Mouse (Mus musculus) heart, embryonic 12.5 days (tissue): ENCODE results near the gene Klf16. TPM values are rescaled to one million over a fixed set of nuclear protein-coding genes. Genes with fewer than 3 reads are reported as not detected.

ENCODE experiments used
- ATAC-seq: fragments of 200-750 bp; cut with Nextera tagmentation; 2 replicates; pipeline ENCODE4 v1.8.0; 2017; ENCODE audit warnings: moderate TSS enrichment, moderate library complexity; ENCODE audit not compliant: insufficient number of reproducible peaks, low FRiP score
- H3K27ac ChIP-seq: fragments of 300-500 bp; sonication (generic); 2 replicates; pipeline ENCODE4 v1.5.1; 2016; ENCODE audit warnings: mild to moderate bottlenecking, moderate library complexity; ENCODE audit not compliant: poor library complexity, severe bottlenecking
- H3K27me3 ChIP-seq: fragments of 300-500 bp; sonication (generic); replicated peaks from 2 replicates; pipeline ENCODE4 v1.6.1; 2016; ENCODE audit warnings: mild to moderate bottlenecking, moderate library complexity
- H3K36me3 ChIP-seq: fragments of 300-500 bp; sonication (generic); 2 replicates; pipeline ENCODE4 v1.6.1; 2016; ENCODE audit warnings: mild to moderate bottlenecking, moderate library complexity
- H3K4me1 ChIP-seq: fragments of 300-500 bp; sonication (generic); replicated peaks from 2 replicates; pipeline ENCODE4 v1.6.1; 2016; ENCODE audit warnings: mild to moderate bottlenecking
- H3K4me2 ChIP-seq: fragments of 300-500 bp; sonication (generic); 2 replicates; pipeline ENCODE4 v1.6.1; 2016; ENCODE audit warnings: mild to moderate bottlenecking, moderate library complexity
- H3K4me3 ChIP-seq: fragments of 300-500 bp; sonication (generic); 2 replicates; pipeline ENCODE4 v1.5.1; 2016; ENCODE audit warnings: mild to moderate bottlenecking
- H3K9ac ChIP-seq: fragments of 300-500 bp; sonication (generic); 2 replicates; pipeline ENCODE4 v1.6.1; 2016; ENCODE audit warnings: mild to moderate bottlenecking, moderate library complexity
- H3K9me3 ChIP-seq: fragments of 300-500 bp; sonication (generic); replicated peaks from 2 replicates; pipeline ENCODE4 v1.6.1; 2016; ENCODE audit warnings: mild to moderate bottlenecking, moderate library complexity
- WGBS: fragments of 180-500 bp; shearing (Covaris S2); methylation state at CpG from one replicate; pipeline ENCODE4 v1.1.7; 2016; 5-methylcytosine and 5-hydroxymethylcytosine counted together
- polyA plus RNA-seq: library from polyadenylated mRNA; unstranded; fragments of >200 nt; fragmentation: Nextera tagmentation; extraction: Ambion mirVana; gene quantifications from 2 replicates; pipeline ENCODE4 v1.2.1, GENCODE M21; 2016

Gene Klf16
- polyA plus RNA-seq, 1 experiment from 2014 or later: 7.9 TPM

DNA sequence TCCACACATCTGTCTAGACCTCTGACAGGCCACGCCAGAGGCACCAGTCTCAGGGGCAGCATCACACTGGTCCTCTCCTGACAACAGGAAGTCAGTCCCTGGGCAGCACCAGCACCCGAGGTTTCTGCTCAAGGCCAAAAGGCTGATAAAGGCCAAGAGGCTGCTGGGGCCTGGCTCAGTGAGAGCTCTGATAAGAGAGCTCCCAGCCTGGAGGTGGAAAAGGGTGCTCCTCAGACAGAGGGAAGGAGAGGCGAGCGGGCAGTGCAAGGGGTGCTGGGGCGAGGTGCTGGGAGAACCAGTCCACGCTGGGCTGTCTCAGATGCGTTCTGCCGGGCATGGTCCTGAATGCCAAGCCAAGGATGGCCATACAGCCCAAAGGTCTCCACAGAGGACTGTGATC is 23.5 kb downstream of the Klf16 start:
- no peaks in the 10 kb centered on the region for H3K9me3 ChIP-seq
- H3K36me3 ChIP-seq: peaks cover 24% of the 10 kb centered on the region
- H3K4me2 ChIP-seq: peak overlapping the region; percentile 39
- peak overlapping the region; percentile 50 for H3K27ac ChIP-seq
- 0 out of 2 replicates have a peak overlapping the region, but pooled peaks have one; percentile 12 for H3K9ac ChIP-seq
- peaks cover 49% of the 10 kb centered on the region for H3K4me1 ChIP-seq
- WGBS: 37% methylated on average over 8 of the region's 8 CpGs
- peak; percentile 30; the same call in 1 of the 2 replicates for ATAC-seq
- no peak overlapping the region for H3K4me3 ChIP-seq
- H3K27me3 ChIP-seq: no peaks in the 10 kb centered on the region

DNA sequence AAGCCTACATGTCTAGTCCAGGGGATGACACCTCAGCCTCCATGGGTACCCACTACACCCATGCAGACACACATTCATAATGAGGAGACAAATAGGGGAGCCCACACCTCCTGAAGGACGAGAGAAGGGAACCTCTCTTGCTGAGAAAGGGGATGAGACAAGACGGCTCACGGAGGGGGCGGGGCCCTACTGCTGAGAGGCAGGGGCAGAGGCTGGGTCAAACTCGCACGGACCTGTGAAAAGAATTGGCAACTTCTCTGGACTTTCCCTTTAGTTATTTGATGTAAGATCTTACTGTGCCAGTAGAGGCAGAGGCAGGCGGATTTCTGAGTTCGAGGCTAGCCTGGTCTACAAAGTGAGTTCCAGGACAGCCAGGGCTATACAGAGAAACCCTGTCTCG is 24.8 kb downstream of the Klf16 start:
- Histone ChIP-seq H3K36me3 (peaks cover 36% of the 10 kb centered on the region), H3K4me2 (no peak overlapping the region), H3K27me3 (no peaks in the 10 kb centered on the region), H3K27ac (no peak overlapping the region), H3K9ac (no peak overlapping the region), H3K9me3 (no peaks in the 10 kb centered on the region), H3K4me3 (no peak overlapping the region), H3K4me1 (peaks cover 41% of the 10 kb centered on the region)
- 67% methylated on average over 9 of the region's 9 CpGs for whole genome bisulfite sequencing
- no peak for ATAC-seq

GRCm38 (mm10) chr10:80549279-80549678 is 27.8 kb downstream of the Klf16 start:
- H3K4me2 ChIP-seq: no peak overlapping the region
- no peak for ATAC-seq

GRCm38 (mm10) chr10:80548428-80549006 is 28.6 kb downstream of the Klf16 start:
- Histone ChIP-seq H3K4me2 (no peak overlapping the region), H3K4me3 (no peak overlapping the region), H3K9ac (no peak overlapping the region), H3K4me1 (peaks cover 19% of the 10 kb centered on the region), H3K27ac (no peak overlapping the region), H3K9me3 (no peaks in the 10 kb centered on the region), H3K36me3 (peaks cover 74% of the 10 kb centered on the region), H3K27me3 (no peaks in the 10 kb centered on the region)
- ATAC-seq: peak; percentile 56; the same call in 1 of the 2 replicates
- 70% methylated on average over 10 of the region's 10 CpGs for WGBS

More at GRCm38 (mm10) chr10:80549279-80549678, 27.8 kb downstream of the Klf16 start:
- H3K9me3 ChIP-seq: no peaks in the 10 kb centered on the region
- no peak overlapping the region for H3K9ac ChIP-seq
- H3K36me3 ChIP-seq: peaks cover 67% of the 10 kb centered on the region
- no peaks in the 10 kb centered on the region for H3K27me3 ChIP-seq
- peaks cover 27% of the 10 kb centered on the region for H3K4me1 ChIP-seq
- H3K4me3 ChIP-seq: no peak overlapping the region
- 87% methylated on average over 21 of the region's 21 CpGs for WGBS
- H3K27ac ChIP-seq: no peak overlapping the region

- no peak overlapping the region for H3K9ac ChIP-seq
- H3K27ac ChIP-seq: no peak overlapping the region
- WGBS: 88% methylated on average over 15 of the region's 15 CpGs
- H3K9me3 ChIP-seq: no peaks in the 10 kb centered on the region
- ATAC-seq: no peak
- H3K4me3 ChIP-seq: no peak overlapping the region
- no peak overlapping the region for H3K4me2 ChIP-seq
- no peaks in the 10 kb centered on the region for H3K27me3 ChIP-seq
- peaks cover 84% of the 10 kb centered on the region for H3K36me3 ChIP-seq
- H3K4me1 ChIP-seq: peaks cover 10% of the 10 kb centered on the region
Observed at GRCm38 (mm10) chr10:80547539-80547938, 29.6 kb downstream of the Klf16 start.

DNA sequence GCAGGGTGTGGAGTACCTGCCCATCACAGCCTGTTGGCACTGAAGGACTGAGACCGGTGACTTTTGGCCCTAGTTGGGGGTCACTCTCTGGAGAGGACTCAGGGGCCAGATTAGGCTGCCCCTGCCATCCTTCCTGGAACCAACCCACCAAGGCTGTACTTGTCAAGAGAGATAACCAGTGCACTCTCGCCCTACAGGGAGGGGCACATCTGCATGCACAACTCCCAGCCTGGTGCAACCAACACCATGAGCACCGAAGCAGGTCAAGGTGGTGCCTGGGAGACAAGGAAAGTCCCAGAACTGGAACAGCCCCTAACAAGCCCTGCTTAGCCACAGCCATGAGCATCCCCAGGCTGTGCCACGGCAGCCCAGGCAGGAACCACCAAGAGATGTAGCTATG is 30.2 kb downstream of the Klf16 start:
- peaks cover 90% of the 10 kb centered on the region for H3K36me3 ChIP-seq
- H3K4me3 ChIP-seq: no peak overlapping the region
- 89% methylated on average over 4 of the region's 4 CpGs for WGBS
- no peak for ATAC-seq
- no peak overlapping the region for H3K27ac ChIP-seq
- H3K4me1 ChIP-seq: peaks cover 10% of the 10 kb centered on the region
- H3K27me3 ChIP-seq: no peaks in the 10 kb centered on the region
- H3K4me2 ChIP-seq: no peak overlapping the region
- H3K9me3 ChIP-seq: no peaks in the 10 kb centered on the region
- no peak overlapping the region for H3K9ac ChIP-seq

DNA sequence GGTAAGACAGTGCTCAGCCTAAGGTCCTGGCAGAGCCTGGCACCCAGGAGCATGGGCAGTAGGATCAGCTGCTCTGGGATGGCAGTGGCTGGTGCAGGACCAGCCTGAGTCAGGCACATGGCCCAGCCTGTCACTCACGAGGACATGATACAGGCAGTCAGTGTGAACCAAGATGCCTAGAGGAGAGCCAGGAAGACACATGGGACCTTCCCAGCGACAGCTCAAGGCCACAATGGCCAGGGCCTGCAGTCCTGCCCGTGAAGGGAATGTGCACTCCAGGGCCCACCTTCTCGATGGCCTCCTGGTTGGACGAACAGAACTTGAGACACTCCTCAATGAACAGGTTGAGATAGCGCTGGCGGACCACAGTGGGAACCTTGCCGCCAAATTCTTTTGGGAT is 31.5 kb downstream of the Klf16 start:
- Histone ChIP-seq H3K9ac (no peak overlapping the region), H3K36me3 (peaks cover 97% of the 10 kb centered on the region), H3K27me3 (no peaks in the 10 kb centered on the region), H3K4me3 (no peak overlapping the region), H3K27ac (no peak overlapping the region), H3K9me3 (no peaks in the 10 kb centered on the region), H3K4me1 (peaks cover 15% of the 10 kb centered on the region), H3K4me2 (no peak overlapping the region)
- ATAC-seq: no peak
- 85% methylated on average over 8 of the region's 8 CpGs for WGBS

DNA sequence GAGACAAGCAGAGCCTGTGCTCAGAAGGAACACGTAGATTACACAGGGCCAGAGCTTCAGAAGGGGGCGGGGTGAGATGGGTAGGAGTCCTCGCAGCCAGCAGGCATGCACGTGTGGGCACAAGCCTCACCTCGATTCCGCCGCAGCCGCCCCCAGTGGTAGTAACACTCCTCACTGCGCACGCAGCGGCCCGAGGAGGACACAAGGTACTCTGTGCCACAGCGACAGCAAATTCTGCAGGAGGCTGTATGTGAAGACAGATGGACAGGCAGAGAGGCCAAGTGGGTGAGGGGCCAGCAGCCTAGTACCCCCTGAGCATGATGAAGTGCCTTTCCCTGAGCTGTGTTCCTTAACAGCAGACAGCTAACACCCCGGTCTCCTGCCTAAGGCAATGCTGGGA is 33.2 kb downstream of the Klf16 start:
- Histone ChIP-seq H3K4me1 (peaks cover 23% of the 10 kb centered on the region), H3K36me3 (peaks cover 80% of the 10 kb centered on the region), H3K9ac (no peak overlapping the region), H3K4me2 (no peak overlapping the region), H3K27ac (no peak overlapping the region), H3K9me3 (no peaks in the 10 kb centered on the region), H3K4me3 (no peak overlapping the region), H3K27me3 (no peaks in the 10 kb centered on the region)
- no peak for ATAC-seq
- 92% methylated on average over 14 of the region's 14 CpGs for WGBS

- peaks cover 33% of the 10 kb centered on the region for H3K27me3 ChIP-seq
- peaks cover 28% of the 10 kb centered on the region for H3K4me1 ChIP-seq
- peaks cover 36% of the 10 kb centered on the region for H3K36me3 ChIP-seq
- H3K4me3 ChIP-seq: no peak overlapping the region
- WGBS: 18% methylated on average over 5 of the region's 5 CpGs
- ATAC-seq: peak; percentile 30
- no peak overlapping the region for H3K27ac ChIP-seq
- H3K9me3 ChIP-seq: no peaks in the 10 kb centered on the region
- no peak overlapping the region for H3K9ac ChIP-seq
- H3K4me2 ChIP-seq: no peak overlapping the region
Observed at GRCm38 (mm10) chr10:80539493-80539892, 37.6 kb downstream of the Klf16 start.

DNA sequence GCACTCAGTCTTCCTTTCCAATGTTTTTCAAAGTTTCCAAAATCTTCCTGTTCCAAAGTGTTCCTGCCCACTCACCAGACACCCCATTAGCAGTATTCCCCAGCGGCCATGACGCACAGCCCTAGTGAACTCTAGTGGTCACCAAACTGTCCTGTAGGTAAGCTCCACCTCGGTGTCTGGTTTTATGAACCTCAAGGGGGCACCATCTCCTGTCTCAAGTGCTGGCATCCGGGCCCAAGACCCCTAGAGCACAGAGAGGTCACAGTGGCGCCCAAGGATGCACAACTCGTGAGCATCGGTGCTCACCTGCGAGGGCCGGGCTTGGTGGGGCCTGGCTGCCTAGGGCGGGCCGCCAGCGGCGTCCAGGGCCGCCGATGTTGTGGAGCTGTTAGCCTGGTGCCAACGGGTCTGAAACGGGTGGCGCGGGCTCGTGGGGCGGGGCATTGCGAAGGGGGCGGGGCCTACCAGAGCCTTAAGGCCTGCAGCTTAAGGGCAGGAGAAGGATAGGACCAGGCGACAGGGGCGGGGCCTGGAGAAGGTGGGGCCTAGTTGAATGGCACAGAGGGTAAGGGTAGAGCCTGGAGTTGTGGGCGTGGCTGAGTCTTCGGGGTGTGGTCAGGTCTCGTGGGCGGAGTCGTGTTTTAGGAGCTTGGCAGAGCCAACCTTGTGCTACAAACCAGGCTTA is 38.3 kb downstream of the Klf16 start, which contains the start of gene Atp8b3:
Gene Atp8b3 (minus strand): TSS at position 415 of the 685 bp plus-strand sequence.
- Histone ChIP-seq H3K9ac (no peak within 1 kb of the TSS), H3K9me3 (no peaks in the 10 kb centered on the region), H3K36me3 (peaks cover 30% of the 10 kb centered on the region), H3K4me2 (peak within 1 kb of the TSS; percentile 47), H3K4me3 (peak within 1 kb of the TSS; percentile 24), H3K4me1 (peaks cover 33% of the 10 kb centered on the region), H3K27ac (no peak within 1 kb of the TSS), H3K27me3 (peaks cover 33% of the 10 kb centered on the region)
- 2% methylated on average over 30 of the region's 30 CpGs for WGBS
- ATAC-seq: peak; percentile 88

- peaks cover 36% of the 10 kb centered on the region for H3K4me1 ChIP-seq
- H3K27me3 ChIP-seq: peaks cover 33% of the 10 kb centered on the region
- H3K9ac ChIP-seq: no peak overlapping the region
- no peaks in the 10 kb centered on the region for H3K9me3 ChIP-seq
- H3K4me3 ChIP-seq: no peak overlapping the region
- 55% methylated on average over 5 of the region's 5 CpGs for WGBS
- H3K27ac ChIP-seq: no peak overlapping the region
- ATAC-seq: no peak
- H3K4me2 ChIP-seq: no peak overlapping the region
- H3K36me3 ChIP-seq: peaks cover 23% of the 10 kb centered on the region
Observed at GRCm38 (mm10) chr10:80538180-80538579, 38.9 kb downstream of the Klf16 start.
